Mouse (Mus musculus): ENCODE measurements around the gene Supt4a.

- TF ChIP-seq BHLHE40 (IDR thresholded peaks at IDR 0.05; ENCODE audit: low read depth, low read length) (no peak), CTCF (conservative IDR thresholded peaks at IDR 0.05 in 1 of 2, IDR thresholded peaks at IDR 0.05 in 1 of 2; ENCODE audit: low read depth in 2 of 2, low read length in 2 of 2) (no peak), USF1 (IDR thresholded peaks at IDR 0.05; ENCODE audit: low read depth, low read length) (no peak), TCF12 (IDR thresholded peaks at IDR 0.05; ENCODE audit: low read depth, low read length) (no peak), KAT2A (IDR thresholded peaks at IDR 0.05; ENCODE audit: insufficient replicate concordance, low read length) (no peak), POLR2A (IDR thresholded peaks at IDR 0.05; ENCODE audit: low read depth, low read length) (no peak), CHD1 (IDR thresholded peaks at IDR 0.05; ENCODE audit: low read depth, low read length) (no peak), GABPA (IDR thresholded peaks at IDR 0.05; ENCODE audit: insufficient replicate concordance, low read depth, low read length) (no peak), JUND (conservative IDR thresholded peaks at IDR 0.05; ENCODE audit: low read depth, low read length) (no peak), EP300 (IDR thresholded peaks at IDR 0.05; ENCODE audit: low read length) (no peak), ZNF384 (IDR thresholded peaks at IDR 0.05; ENCODE audit: low read depth, low read length) (no peak)
Measured at GRCm38 (mm10) chr11:87780130-87780529, 42.8 kb downstream of the Supt4a start.
